Mouse (Mus musculus): ENCODE results near the gene Alyref. TPM values are rescaled to one million over a fixed set of nuclear protein-coding genes. Genes with fewer than 3 reads are reported as not detected.

Alyref gene
- polyA plus RNA-seq, 1 experiment from 2014 or later: 405 TPM

- Histone ChIP-seq H3K4me2 (peak overlapping the region; percentile 98), H3K4me3 (peak overlapping the region; percentile 92), H3K9me3 (no peaks in the 10 kb centered on the region), H3K4me1 (peaks cover 13% of the 10 kb centered on the region), H3K27ac (peak overlapping the region; percentile 78), H3K36me3 (peaks cover 58% of the 10 kb centered on the region), H3K27me3 (no peaks in the 10 kb centered on the region), H3K9ac (peak overlapping the region; percentile 65)
- ATAC-seq (ENCODE audit: insufficient number of reproducible peaks, low FRiP score, low TSS enrichment, low read depth): no peak
- WGBS: 12% methylated on average over 30 of the region's 30 CpGs
These were observed 26.0 kb upstream of the Alyref start for GRCm38 (mm10) chr11:120623961-120624679.

DNA sequence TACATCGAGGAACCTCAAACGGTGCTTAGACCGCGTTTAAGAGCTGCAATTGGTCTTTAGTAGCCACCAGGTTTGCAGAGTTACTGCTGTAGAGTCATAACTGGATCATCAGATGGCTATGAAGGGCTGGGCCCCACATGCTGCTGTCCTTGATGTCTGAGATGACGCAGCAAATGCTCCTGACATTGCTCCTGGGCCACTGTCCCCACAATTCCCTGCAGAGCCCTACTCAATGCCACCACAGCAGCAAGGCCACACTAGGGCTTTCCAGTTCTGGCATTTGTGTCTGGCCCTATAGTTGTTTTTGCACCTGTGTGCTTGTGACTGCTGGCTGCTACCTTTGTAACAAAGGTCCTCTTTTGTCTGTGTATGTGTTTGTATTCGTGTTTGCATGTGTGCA is 24.6 kb upstream of the Alyref start:
- no peaks in the 10 kb centered on the region for H3K9me3 ChIP-seq
- WGBS: 89% methylated on average over 6 of the region's 6 CpGs
- H3K4me1 ChIP-seq: peaks cover 16% of the 10 kb centered on the region
- ATAC-seq (ENCODE audit: insufficient number of reproducible peaks, low FRiP score, low TSS enrichment, low read depth): no peak
- no peaks in the 10 kb centered on the region for H3K27me3 ChIP-seq
- no peak overlapping the region for H3K27ac ChIP-seq
- no peak overlapping the region for H3K4me2 ChIP-seq
- no peak overlapping the region for H3K9ac ChIP-seq
- no peak overlapping the region for H3K4me3 ChIP-seq
- peaks cover 61% of the 10 kb centered on the region for H3K36me3 ChIP-seq

- Histone ChIP-seq H3K27me3 (no peaks in the 10 kb centered on the region), H3K4me3 (no peak overlapping the region), H3K9me3 (no peaks in the 10 kb centered on the region), H3K4me2 (no peak overlapping the region), H3K4me1 (peaks cover 29% of the 10 kb centered on the region), H3K9ac (no peak overlapping the region), H3K36me3 (peaks cover 50% of the 10 kb centered on the region), H3K27ac (no peak overlapping the region)
- ATAC-seq (ENCODE audit: insufficient number of reproducible peaks, low FRiP score, low TSS enrichment, low read depth): no peak
- 92% methylated on average over 14 of the region's 14 CpGs for WGBS
These were observed 22.0 kb upstream of the Alyref start for GRCm38 (mm10) chr11:120620195-120620594.

GRCm38 (mm10) chr11:120618619-120619535 is 20.7 kb upstream of the Alyref start:
- Histone ChIP-seq H3K9ac (no peak overlapping the region), H3K27ac (no peak overlapping the region), H3K9me3 (no peaks in the 10 kb centered on the region), H3K36me3 (peaks cover 60% of the 10 kb centered on the region), H3K4me3 (no peak overlapping the region), H3K27me3 (no peaks in the 10 kb centered on the region), H3K4me2 (no peak overlapping the region), H3K4me1 (peaks cover 23% of the 10 kb centered on the region)
- 92% methylated on average over 25 of the region's 25 CpGs for WGBS
- no peak for ATAC-seq (ENCODE audit: insufficient number of reproducible peaks, low FRiP score, low TSS enrichment, low read depth)

- H3K36me3 ChIP-seq: peaks cover 64% of the 10 kb centered on the region
- WGBS: under 1% methylated on average over 56 of the region's 56 CpGs
- peaks cover 20% of the 10 kb centered on the region for H3K4me1 ChIP-seq
- H3K9me3 ChIP-seq: no peaks in the 10 kb centered on the region
- no peaks in the 10 kb centered on the region for H3K27me3 ChIP-seq
- H3K4me2 ChIP-seq: peak within 1 kb of the TSS; percentile 85
- H3K9ac ChIP-seq: peak within 1 kb of the TSS; percentile 81
- peak within 1 kb of the TSS; percentile 76 for H3K27ac ChIP-seq
- H3K4me3 ChIP-seq: peak within 1 kb of the TSS; percentile 89
- ATAC-seq (ENCODE audit: insufficient number of reproducible peaks, low FRiP score, low TSS enrichment, low read depth): peak; percentile 89
These were observed 19.5 kb upstream of the Alyref start, which contains the start of gene Pcyt2 for GRCm38 (mm10) chr11:120617519-120618112. TSS of gene Pcyt2 (minus strand) at chr11:120617936.

- Histone ChIP-seq H3K9me3 (no peaks in the 10 kb centered on the region), H3K36me3 (peaks cover 66% of the 10 kb centered on the region), H3K4me3 (peak overlapping the region; percentile 89), H3K27me3 (no peaks in the 10 kb centered on the region), H3K4me2 (peak overlapping the region; percentile 85), H3K4me1 (peaks cover 20% of the 10 kb centered on the region), H3K27ac (no peak overlapping the region), H3K9ac (peak overlapping the region; percentile 81; the same call in 1 of the 2 replicates)
- WGBS: 43% methylated on average over 4 of the region's 4 CpGs
- ATAC-seq (ENCODE audit: insufficient number of reproducible peaks, low FRiP score, low TSS enrichment, low read depth): no peak
These were observed 18.6 kb upstream of the Alyref start for GRCm38 (mm10) chr11:120616617-120617294.

DNA sequence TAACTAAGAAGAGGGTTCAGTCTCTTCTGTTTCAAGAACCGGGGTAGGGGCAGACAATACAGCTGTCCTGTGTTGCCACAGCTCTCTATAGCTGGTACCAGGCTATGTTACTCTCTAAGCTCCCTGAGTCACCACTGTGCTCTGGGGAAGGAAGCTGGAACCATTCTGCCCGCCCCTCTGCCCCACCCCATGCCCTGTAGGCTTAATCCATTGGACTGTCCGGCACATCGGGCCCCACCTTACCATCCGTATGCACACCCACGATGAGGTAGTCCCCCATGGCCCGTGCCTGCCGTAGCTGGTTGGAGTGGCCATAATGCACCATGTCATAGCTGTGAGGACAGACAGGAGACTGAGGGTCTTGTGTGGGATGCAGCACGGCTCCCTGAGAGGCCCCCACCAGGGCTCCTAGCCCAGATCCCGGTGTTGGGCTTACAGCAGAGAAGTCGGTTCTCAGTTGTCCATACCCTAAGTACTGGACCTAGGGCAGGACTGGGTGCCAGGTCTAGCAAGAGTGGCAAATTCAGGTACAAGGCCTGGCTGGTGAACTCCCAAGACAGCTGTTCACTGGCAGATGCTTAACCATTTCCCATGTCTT is 17.5 kb upstream of the Alyref start:
- peaks cover 67% of the 10 kb centered on the region for H3K36me3 ChIP-seq
- WGBS: 94% methylated on average over 11 of the region's 11 CpGs
- H3K9me3 ChIP-seq: no peaks in the 10 kb centered on the region
- peak overlapping the region; percentile 85; the same call in 1 of the 2 replicates for H3K4me2 ChIP-seq
- no peak overlapping the region for H3K9ac ChIP-seq
- ATAC-seq (ENCODE audit: insufficient number of reproducible peaks, low FRiP score, low TSS enrichment, low read depth): no peak
- peaks cover 20% of the 10 kb centered on the region for H3K4me1 ChIP-seq
- no peak overlapping the region for H3K4me3 ChIP-seq
- H3K27ac ChIP-seq: no peak overlapping the region
- no peaks in the 10 kb centered on the region for H3K27me3 ChIP-seq

DNA sequence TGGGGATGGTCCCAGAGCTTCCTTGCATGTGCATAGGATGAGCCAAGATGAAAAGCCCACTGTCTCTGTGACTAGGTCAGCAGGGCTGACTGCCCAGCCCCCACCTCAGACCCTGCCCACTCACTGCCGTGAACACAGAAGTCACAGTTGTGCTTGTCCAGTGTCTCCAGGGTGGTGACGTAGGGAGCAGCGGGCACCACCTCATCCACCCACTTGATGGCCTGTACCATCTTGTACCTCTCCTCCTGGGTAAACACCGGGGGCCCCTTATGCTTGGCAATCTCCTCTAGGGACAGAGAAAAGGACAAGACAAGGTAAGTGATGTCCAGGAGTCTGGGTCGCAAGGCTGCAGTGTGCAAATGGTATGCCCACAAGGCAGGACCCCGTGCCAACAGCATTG is 17.0 kb upstream of the Alyref start:
- no peak overlapping the region for H3K27ac ChIP-seq
- ATAC-seq (ENCODE audit: insufficient number of reproducible peaks, low FRiP score, low TSS enrichment, low read depth): no peak
- peaks cover 67% of the 10 kb centered on the region for H3K36me3 ChIP-seq
- H3K4me1 ChIP-seq: peaks cover 20% of the 10 kb centered on the region
- H3K4me2 ChIP-seq: no peak overlapping the region
- H3K4me3 ChIP-seq: no peak overlapping the region
- WGBS: 96% methylated on average over 6 of the region's 6 CpGs
- no peak overlapping the region for H3K9ac ChIP-seq
- no peaks in the 10 kb centered on the region for H3K9me3 ChIP-seq
- H3K27me3 ChIP-seq: no peaks in the 10 kb centered on the region

DNA sequence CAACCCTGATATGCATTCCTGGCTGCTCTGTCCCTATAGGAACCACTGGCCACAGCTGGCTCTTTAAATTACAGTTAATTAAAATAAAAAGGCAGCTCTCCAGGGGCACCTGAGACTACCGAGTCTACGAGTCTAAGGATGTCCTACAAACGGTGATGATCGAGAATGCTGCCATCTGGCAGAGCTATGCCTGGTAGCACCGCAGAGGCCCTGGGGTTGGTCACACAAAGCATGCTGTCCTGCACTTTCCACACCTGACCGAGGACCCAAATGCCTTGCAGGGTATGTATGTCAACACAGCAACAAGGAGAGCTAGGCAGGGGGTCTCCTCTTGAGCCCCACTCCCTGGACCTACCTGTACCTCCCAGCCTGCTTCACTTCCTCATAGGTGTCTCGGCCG is 15.8 kb upstream of the Alyref start:
- no peak overlapping the region for H3K4me3 ChIP-seq
- WGBS: 80% methylated on average over 8 of the region's 8 CpGs
- H3K4me2 ChIP-seq: no peak overlapping the region
- no peak overlapping the region for H3K27ac ChIP-seq
- H3K27me3 ChIP-seq: peaks cover 3% of the 10 kb centered on the region
- H3K36me3 ChIP-seq: peaks cover 67% of the 10 kb centered on the region
- ATAC-seq (ENCODE audit: insufficient number of reproducible peaks, low FRiP score, low TSS enrichment, low read depth): no peak
- H3K9me3 ChIP-seq: no peaks in the 10 kb centered on the region
- no peak overlapping the region for H3K9ac ChIP-seq
- peaks cover 26% of the 10 kb centered on the region for H3K4me1 ChIP-seq

GRCm38 (mm10) chr11:120613481-120613972 is 15.4 kb upstream of the Alyref start:
- H3K27ac ChIP-seq: no peak overlapping the region
- ATAC-seq (ENCODE audit: insufficient number of reproducible peaks, low FRiP score, low TSS enrichment, low read depth): no peak
- H3K9me3 ChIP-seq: no peaks in the 10 kb centered on the region
- 86% methylated on average over 10 of the region's 10 CpGs for WGBS
- H3K4me3 ChIP-seq: no peak overlapping the region
- H3K9ac ChIP-seq: no peak overlapping the region
- peaks cover 62% of the 10 kb centered on the region for H3K36me3 ChIP-seq
- peaks cover 3% of the 10 kb centered on the region for H3K27me3 ChIP-seq
- H3K4me2 ChIP-seq: no peak overlapping the region
- H3K4me1 ChIP-seq: peaks cover 29% of the 10 kb centered on the region

GRCm38 (mm10) chr11:120612763-120613162 is 14.6 kb upstream of the Alyref start:
- Histone ChIP-seq H3K9ac (no peak overlapping the region), H3K4me1 (peaks cover 33% of the 10 kb centered on the region), H3K36me3 (peaks cover 57% of the 10 kb centered on the region), H3K27me3 (peaks cover 6% of the 10 kb centered on the region), H3K27ac (no peak overlapping the region), H3K9me3 (no peaks in the 10 kb centered on the region), H3K4me3 (no peak overlapping the region), H3K4me2 (no peak overlapping the region)
- ATAC-seq (ENCODE audit: insufficient number of reproducible peaks, low FRiP score, low TSS enrichment, low read depth): no peak
- 35% methylated on average over 6 of the region's 6 CpGs for WGBS
